Mouse (Mus musculus) adrenal gland, postnatal 14 days (tissue): Measurements from ENCODE around the gene Usp37. TPM values are rescaled to one million over a fixed set of nuclear protein-coding genes. Genes with fewer than 3 reads are reported as not detected.

ENCODE experiments used
- DNase-seq: peaks from one replicate; pipeline ENCODE4 v3.0.0; 2021; ENCODE audit warnings: mixed read lengths
- total RNA-seq: library from RNA; stranded (reverse); gene quantifications from 2 replicates; pipeline ENCODE4 v1.2.3, GENCODE M21; 2021

Gene Usp37
- total RNA-seq, 1 experiment from 2014 or later, result 19.6 TPM

DNA sequence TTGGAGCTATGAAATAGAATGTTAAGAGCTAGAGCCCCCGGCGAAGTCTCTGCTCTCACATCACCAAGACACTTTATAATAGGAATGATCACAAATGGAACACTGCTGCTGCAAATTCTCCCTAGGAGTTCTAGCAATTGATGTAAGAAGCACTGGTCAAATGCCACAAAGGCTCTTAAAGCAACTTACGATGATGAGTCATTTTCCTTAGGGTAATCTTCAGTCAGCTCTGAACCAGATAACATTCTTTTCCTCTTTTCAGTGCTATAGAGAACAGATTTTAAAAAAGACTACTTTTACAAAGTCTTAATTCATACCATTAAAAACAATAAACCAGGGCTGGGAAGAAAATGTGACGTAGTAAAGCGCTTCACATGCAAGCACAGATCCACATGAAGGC lies 58.3 kb downstream of the Usp37 start:
- no peak for DNase-seq

DNA sequence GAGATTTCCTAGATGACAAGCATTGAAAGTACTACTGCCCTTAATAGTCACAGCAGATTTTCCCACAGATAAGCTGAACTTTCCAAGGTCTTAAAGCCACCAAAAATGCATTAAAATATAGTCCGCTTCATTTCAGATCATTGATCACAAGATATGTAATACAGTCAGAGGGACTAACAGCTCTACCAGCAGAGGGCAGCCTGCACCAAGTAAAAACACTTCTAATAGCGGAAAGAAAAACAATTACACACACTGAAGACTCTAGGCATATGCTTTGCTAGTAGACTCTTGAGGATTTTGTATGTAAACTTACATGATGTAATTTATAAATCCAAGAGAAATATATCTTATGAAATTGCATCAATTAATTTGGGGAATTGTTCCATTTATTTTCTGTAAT lies 83.8 kb downstream of the Usp37 start:
- DNase-seq, result peak; percentile 69

DNA sequence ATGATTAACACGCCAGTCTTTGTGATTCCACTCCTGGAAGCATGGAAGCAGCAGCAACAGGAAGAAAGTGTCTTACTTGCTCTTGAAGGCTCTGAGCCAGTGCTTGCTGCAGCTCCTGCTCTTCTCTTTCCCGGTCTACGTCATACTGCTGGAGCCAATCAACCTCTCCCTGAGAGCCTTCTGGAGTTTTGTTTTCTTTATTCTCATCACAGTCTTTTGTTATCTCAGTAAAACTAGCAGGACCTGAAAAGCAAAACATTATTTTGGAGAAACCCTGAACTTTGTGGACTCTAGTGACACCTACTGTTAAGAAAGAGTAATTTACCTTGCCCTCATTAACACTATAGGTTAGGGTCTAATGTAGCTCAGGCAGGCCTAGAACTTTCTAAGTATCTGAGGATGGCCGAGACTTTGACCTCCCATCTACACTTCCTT lies 91.5 kb downstream of the Usp37 start:
- DNase-seq, result no peak

DNA sequence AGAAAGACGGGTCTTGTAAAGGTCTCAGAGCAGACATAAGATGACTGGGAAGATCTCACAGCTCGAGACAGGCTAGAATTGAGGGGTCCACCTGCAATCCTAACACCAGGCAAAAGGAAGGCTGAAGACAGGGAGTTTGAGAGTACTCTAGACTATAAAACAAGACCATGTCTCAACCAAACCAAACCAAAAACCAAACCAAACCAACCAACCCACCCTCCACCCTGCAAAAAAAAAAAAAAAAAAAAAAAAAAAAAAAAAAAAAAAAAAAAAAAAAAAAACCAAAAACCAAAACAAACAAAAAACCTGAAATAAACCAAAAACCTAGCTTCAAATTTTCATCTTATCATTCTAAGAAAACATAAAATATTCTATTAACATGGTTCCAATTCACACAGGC lies 99.5 kb downstream of the Usp37 start:
- DNase-seq, result no peak

DNA sequence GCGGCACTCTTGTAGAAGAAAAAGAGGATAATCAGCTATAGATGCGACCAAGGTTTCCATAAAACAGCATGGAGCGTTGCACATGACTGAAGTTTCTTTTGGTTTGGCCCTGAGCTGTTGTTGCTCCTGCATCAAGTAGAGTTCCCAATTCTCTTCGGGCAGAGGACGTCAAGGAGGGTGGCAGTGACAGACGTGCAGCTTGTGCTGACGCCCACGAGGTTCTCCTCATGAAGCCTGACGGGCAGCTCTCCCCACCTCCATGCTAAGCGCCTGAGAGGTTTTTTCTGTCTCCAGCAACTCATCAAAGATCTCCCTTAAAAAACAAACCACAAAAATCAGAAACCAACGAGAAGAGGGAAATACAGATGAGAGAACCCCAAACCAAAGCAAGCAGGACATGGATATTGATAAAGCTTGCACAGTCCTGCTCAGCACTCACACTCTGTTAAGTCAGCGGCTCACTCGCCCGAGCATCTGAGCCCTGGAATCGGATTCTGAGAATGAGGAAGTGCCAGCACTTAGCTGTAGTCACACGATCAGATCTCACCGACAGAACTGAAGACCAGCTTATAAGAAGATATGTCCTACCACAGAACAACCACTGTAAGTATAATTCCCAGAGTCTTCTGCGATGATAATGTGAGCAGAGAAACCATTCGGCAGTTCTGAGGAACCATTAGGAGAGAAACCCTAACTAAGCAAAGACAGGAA lies 104.8 kb downstream of the Usp37 start:
- no peak for DNase-seq

DNA sequence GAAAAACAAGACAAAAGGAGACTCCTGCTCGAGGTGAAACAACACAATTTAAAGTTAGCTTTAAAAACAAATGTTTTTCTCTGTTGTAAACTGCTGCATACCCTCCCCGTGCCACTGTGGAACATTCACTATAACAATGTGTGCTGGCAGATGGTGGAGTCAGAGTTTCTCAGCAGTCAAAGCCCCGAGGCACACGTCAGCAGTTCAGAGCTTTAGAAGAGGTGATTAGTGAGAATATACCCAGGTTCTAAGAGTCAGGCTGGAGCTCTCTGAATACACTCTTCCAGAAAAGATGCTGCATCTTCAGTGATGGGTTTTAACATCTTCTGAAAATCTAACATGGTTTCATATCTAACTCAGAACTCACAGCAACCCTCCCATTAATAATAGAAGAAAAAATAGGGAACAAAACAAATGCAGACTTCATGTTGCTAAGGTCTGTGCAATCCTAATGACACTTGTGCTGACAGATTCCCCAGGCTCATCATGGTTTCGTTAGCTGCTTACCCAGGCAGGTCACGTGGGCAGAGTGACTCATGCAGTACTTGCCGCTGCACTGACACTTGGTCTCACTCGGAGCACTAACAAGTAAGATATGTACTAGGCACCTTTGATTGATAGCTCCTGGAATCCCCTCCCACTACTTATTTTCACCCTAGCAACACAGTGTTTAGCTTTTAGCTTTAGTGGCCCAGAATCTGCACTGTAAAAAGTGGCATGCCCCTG lies 106.2 kb downstream of the Usp37 start:
- peak; percentile 87 for DNase-seq

DNA sequence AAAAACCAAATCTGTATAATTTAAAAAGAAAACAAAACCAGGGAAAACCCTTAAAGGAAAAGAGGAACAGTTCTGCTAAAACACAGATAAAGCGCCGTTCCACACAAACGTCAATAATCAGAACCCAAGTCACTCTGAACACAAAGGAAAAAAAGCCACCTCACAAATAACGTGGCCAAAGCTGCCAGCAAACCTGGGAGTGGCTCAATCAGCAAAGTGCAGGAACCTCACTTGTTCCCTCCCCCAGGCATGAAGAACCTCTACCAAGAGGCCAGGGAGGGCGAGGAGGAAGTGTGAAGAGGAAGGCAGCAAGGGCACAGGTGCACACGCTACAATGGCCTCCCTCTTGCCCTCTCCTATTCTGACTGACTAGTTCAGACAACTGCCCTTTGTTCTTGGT lies 108.5 kb downstream of the Usp37 start:
- DNase-seq, result no peak

DNA sequence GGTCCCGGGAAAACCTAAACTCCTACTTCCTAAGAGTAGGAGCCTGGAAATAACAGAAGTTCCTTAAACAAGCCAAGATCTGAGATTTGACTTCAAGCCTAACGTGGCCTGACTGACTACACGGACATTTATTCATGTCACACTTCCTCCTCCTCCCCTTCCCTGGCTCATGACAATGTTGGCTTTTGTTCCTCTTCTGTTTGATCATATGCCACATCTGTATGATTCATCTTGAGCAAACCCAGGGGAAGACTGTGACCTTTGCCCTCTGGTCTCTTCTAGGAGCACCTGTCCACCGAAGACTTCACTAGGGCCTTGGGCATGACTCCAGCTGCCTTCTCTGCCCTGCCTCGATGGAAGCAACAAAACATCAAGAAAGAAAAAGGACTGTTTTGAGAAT lies 109.5 kb downstream of the Usp37 start:
- DNase-seq, result no peak

DNA sequence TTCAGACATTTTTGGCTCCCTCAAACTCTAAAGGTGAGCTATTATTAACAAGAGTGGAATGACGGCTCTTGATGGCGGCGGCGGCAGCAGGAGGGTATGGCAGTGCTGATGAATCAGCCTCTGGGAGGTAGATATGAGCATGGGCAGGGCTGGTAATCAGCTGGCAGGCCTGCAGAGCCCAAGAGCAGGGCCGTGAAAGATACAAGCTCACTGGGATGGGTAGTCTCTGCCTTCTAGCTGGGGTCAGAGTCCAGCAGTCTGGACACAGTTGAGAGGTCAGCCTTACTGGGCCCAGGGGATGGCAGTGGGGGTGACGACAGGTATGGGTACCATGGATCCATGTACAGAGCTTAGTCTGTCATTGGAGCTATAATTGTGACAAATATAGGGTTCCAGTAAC lies 110.9 kb downstream of the Usp37 start:
- DNase-seq, result no peak

DNA sequence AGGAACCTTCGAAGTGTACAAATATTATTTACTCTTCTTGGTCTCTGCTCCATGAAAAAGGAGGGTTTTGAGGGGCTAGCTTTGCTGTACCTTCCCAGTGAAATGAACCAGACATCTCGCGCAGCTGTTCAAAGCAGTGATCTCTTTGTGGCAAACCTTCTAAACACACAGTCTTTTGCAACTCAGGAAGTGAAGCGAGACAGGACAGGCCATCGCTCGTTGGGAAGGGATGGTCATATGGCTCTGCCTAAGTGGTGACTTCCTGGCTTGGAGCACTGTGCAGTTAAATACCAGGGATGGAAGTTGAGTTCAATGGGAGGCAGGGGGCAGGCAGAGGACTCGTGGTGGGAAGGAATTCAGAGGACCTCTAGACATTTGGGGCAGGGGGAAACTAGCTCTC lies 118.2 kb downstream of the Usp37 start:
- no peak for DNase-seq

DNA sequence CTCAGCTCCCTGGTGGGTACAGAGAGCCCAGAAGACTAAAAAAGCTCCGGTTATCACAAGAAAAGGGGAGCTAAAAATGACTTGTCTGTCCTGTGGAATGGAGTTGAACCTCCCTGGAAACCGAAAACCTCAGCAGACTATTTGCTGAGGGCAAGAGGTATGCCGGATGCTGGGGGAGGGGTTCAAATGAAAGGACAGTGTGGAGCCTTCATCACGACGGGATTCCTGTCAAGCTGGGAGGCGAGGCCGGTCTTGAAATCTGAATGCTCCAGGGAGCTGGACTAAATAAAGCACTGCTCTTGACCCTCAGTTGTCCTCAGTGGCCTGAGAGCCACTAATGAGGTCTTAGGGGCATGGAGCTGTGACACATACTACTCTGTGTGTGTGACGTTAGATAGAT lies 120.9 kb downstream of the Usp37 start:
- no peak for DNase-seq

DNA sequence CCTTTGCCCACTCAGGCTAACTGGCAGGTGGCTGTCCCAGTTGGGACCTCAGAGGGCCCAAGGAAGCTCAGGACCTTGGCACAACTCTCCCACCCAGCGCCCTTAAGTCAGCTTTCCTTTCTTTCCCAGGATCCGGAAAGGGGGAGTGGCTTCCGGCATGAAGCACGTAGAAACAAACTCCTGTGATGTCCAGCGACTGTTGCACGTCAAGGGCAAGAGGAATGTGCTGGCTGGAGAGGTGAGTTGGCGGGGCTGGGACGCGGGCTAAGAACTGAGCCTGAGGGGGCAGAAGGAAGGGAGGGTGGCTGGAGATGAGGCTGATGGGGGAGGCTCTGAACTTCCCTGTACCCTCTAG lies 124.7 kb downstream of the Usp37 start:
- DNase-seq, result peak; percentile 45

DNA sequence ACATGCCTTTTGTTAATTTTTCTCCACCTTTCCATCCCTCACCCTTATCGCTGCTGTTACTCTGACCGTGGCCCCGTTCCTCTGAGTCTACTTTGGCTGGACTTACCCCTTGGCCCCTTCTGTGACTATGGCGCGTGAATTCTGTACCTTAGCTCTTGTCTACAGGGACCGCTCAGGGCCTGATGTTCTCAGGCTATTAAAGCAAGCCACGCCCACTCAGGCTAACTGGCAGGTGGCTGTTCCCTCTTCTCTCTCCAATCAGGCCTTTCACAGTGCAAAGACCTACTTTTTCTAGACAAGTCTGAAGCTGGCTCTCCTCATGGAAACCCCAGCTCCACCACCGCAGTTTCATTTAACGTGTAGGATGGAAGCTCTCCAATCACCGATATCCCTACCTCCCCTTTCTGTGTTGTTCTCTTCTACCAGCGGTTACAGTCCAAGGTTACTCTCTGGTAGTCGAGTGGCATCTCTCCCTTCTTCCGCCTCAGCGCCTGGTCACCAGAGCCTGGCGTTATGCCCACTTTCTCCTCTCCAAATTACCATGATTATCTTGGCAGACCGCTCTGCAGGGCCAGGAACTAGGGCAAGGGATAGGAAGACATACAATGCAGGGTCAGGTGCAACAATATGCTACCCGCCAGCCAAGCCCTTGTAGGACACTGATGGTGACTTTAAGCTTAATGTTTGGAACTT lies 125.2 kb downstream of the Usp37 start:
- peak; percentile 77 for DNase-seq

DNA sequence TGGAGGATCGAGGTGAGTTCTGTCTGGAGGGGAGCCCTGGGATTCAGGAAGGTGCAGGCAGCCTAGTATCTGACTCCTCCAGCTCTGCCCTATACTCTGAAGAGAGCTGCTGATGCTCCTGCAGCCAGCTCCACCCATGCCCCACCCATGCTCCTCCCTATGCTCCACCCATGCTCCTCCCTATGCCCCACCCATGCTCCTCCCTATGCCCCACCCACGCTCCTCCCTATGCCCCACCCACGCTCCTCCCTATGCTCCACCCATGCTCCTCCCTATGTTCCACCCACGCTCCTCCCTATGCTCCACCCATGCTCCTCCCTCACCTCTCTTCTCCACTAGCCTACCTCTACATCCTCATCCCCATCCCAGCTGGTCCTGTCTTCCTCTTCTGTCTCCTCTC lies 128.9 kb downstream of the Usp37 start:
- peak; percentile 82 for DNase-seq

DNA sequence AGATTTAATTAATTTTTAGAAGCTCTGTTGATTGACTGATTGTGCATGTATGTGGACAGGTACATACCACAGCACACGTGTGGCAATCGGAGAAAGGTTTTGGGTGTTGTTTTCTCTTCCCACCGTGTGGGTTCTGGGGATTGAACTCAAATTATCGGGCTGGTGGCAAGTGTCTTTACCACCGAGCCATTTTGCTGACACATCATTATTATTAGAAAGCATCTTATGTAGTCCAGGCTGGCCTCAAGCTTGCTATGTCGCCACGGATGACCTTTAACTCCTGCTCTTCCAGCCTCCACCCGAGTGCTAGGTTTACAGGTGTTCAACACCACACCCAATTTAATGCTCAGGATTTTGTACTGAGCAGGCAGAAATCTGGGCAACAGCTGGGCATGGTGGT lies 131.4 kb downstream of the Usp37 start:
- DNase-seq, result no peak

DNA sequence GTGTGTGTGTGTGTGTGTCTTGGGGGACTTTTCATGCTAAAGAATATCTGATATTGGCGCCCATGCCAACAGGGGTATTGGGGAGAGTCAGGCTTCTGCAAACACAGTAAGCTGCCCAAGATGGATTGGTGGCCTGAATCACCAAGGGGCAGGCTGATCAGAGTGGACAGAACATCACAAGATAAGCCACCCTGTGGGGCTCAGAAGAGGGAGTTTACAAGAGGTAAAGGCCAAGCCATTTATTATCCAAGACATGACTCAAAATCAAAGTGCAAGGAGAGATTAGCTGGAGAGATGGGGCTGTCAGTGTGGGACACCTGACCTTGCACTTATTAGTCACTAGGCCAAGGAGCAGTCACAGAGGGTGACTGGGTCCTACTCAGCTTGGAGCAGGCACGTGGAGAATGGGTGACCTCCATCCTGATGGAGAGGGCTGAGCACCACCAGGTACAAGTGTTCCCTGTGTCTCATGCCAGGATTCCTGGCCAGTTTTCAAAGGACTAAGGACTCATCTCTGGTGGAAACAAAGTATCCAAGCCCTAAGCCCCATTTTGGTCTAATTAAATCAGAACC lies 132.2 kb downstream of the Usp37 start:
- DNase-seq, result peak; percentile 72

DNA sequence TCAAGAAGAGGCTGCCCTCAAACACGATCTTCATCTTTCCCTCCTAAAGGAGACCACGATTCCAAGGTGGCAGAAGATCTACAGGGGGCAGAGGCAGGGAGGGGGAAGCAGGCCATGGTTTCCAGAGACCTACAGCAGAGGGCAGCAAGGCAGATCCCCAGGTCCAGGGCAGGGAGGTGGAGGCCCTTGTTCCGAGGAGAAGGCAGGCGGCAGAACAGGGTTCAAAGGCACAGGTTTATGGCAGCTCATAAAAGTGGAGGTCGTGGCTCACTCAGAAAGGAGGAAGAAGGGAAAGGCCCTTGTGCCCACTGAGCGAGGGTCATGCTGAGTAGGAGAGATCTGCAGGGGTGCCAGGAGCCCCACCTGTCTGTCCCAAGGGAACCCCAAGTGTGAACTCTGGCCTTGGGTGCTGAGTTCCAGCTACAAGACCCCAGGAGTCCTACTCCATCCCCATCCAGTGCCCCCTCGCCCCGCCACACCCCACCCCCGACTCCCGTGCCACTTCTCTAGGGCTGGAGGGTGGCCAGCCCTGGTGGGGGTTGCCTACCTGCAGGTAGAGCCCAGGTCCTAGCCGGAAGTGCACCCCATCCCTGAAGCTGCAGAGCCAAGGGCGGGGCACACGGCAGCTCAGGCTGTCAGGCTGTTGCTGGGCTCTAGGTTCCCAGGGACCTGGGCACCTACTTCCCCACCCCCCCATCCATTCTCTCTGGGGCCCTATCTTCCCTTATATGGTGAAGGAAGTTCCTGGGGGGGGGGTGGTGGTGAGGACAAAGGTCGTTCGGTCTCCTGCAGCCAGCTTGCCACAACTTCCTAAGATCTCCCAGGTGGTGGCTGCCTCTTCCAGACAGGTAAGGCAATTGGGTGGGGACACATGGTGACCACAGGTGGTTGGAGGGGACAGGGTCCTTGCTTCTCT lies 135.2 kb downstream of the Usp37 start, which contains the start of gene Vil1:
TSS of gene Vil1 (plus strand) at position 788 of the 916 bp plus-strand sequence.
- DNase-seq, result no peak

DNA sequence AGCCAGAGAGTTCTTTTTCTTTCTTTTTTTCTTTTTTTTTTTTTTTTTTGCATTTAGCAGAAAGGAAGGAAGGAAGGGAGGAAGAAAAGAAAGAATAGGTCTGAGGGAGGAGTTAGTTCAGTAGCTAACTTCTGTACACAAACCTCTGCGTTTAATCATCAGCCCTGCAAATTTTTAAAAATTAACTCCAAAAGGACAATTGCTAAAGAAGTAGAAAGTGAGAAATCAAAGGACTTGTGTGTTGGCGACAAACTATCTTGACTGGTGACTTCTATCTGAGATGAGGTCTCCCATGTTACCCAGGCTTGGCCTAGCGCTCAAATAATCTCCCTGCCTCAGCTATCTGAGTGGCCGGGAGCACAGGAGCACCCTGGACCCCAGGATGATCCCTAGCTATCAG lies 139.9 kb downstream of the Usp37 start:
- DNase-seq, result no peak

DNA sequence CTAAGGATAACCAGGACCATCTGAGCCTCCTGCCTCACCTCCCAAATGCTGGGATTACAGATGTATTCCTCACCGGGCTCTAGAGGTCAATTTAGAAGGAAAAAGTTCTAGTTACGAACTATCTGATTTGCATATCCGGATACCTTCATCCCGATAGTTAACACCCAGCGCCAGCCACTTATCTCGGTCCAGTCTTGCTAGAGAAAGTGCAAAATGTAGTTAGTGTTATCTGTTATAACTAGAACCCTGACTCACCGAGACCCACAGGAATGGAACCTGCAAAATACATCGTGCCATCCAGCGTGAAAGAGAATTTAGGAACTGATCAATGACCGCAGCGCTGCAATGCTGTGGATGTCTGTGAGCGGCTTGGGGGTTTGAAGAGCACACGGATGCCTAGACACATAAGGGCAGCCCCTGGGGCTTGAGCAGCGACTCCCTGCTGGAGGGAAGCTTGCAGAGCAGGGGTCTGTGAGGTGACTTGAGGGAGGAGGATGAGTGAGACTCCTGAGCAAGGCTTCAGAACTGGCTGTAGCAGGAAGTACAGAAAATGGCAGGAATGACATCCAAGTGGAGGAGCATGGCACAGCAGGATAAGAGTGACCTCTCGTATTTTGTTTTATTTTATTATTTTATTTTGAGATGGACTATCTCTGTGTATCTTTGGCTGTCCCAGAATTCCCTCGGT lies 142.9 kb downstream of the Usp37 start:
- no peak for DNase-seq

DNA sequence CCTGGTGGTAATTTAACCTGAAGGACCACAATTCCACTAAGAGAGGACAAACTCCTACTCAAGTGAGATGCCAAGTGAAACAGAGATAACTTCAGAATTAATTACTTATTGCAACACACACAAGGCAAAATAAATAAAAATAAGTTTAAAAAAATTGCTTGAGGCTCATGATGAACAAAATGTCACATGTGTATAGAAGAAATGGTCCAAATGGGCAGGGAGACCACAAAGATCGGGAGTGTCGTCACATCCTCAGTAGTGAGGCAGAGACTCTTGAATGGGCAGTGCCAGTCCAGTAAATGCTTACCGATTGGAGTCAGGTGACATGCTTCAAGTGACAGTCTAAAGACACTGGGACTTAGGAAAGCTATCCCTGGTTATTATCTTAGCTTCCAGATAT lies 143.6 kb downstream of the Usp37 start:
- no peak for DNase-seq

DNA sequence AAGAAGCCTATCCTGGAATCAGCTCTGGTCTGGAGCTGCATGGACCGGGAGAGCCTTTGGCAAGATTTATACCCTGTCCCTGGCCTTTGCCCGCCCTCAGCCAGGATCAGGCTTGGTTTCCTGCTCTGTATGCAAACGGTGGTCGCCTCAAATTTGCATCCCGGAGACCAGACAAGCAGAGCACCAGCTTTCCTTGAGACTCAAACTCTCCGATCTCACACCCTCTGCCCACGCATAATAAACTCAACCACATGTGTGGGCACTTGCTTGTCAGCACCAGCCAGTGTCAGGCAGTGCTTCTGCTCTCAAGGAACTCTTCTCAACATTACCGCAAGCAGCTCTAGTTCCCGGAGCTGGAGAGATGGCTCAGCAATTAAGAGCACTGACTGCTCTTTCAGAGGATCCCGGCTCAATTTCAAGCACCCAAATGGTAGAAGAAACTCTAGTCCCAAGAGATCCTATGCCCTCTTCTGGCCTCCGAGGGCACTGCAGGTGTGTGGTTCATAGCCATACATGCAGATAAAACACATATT lies 146.1 kb downstream of the Usp37 start:
- peak; percentile 85 for DNase-seq
